Mouse (Mus musculus): Measurements from ENCODE around the gene St5.

- TF ChIP-seq POLR2A (IDR thresholded peaks at IDR 0.05; ENCODE audit: insufficient read depth, low read length) = no peak
- no peak for TF ChIP-seq CTCF (IDR thresholded peaks at IDR 0.05; ENCODE audit: low read depth, low read length)
Measured at GRCm38 (mm10) chr7:109510799-109511198, 192.6 kb downstream of the St5 start.

All from ES-Bruce4 (cell line).